Mouse (Mus musculus): ENCODE data around the gene Zcchc7.

DNA sequence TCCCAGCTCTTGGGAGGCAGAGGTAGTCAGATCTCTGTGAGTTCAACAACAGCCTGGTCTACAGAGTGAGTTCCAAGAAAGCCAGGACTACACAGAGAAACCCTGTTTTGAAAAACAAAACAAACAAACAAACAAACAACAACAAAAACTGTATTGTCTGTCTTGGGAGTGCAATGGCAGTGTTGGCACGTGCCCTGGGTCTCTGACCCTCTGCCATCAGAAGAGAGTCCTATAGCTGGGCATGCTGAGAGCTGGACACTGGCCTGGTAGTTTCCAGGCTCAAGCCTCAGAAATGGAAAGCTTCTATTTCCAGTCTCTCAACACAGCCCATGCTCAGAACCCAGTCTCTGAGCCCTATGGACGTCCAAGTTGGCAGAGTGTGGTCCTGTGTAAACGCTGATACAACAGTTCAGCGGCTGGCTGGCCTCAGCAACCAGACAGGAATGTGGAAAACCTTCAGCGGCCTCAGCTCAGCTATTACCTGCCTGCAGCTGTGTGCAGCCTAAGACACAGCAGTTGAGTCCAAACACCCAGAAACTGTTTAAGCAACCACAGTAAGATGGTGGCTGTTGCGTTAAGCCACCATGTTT, 220.4 kb downstream of the Zcchc7 start:
- TF ChIP-seq POLR2A (IDR thresholded peaks at IDR 0.05; ENCODE audit: low read depth, low read length) (no peak), CTCF (IDR thresholded peaks at IDR 0.05; ENCODE audit: extremely low read depth, insufficient read length, insufficient replicate concordance, low read depth, low read length) (no peak)

Measured in small intestine, adult 2 months (tissue).